In genomic region chr16:31910281-31910847, GRCm38 (mm10) we compare ENCODE assay signal across 30 mouse cellular contexts. TPM values are rescaled to one million over a fixed set of nuclear protein-coding genes. Genes with fewer than 3 reads are reported as not detected.
DNase-seq lines count a peak whose midpoint lies in the region; ATAC-seq lines count a peak whose summit lies in the region.
"Had no signal": no experiment of that assay in that cellular context is flagged by ENCODE, and none has a peak within 500 bp of the region (broad histone marks: within the 10 kb centered on the region; RNA-seq: fewer than 3 reads in every experiment).

No protein-coding gene starts in this region.

- H3K27me3 ChIP-seq in intestine, embryonic 16.5 days (replicated peaks; ENCODE audit: control insufficient read depth, insufficient read depth, low read length) = no peaks in the 10 kb centered on the region
- peaks cover 22% of the 10 kb centered on the region; the same call in 1 of the 2 replicates for H3K27me3 ChIP-seq in hindbrain, embryonic 10.5 days (ENCODE audit: insufficient read depth, poor library complexity, severe bottlenecking)
- H3K27me3 ChIP-seq: CH12.LX had no signal

- no peaks in the 10 kb centered on the region for H3K36me3 ChIP-seq in intestine, embryonic 16.5 days (ENCODE audit: control insufficient read depth, insufficient read depth, low read length)
- no peaks in the 10 kb centered on the region for H3K36me3 ChIP-seq in hindbrain, embryonic 10.5 days
- H3K36me3 ChIP-seq: forebrain, embryonic 10.5 days; G1E; hindbrain, embryonic 13.5 days had no signal

- no peak overlapping the region for H3K4me2 ChIP-seq in intestine, embryonic 16.5 days (ENCODE audit: low read depth, low read length)
- H3K4me2 ChIP-seq: heart, embryonic 11.5 days; hindbrain, embryonic 13.5 days had no signal

- H3K27ac ChIP-seq in intestine, embryonic 16.5 days (ENCODE audit: low read length) = no peak overlapping the region
- H3K27ac ChIP-seq in hindbrain, embryonic 10.5 days = no peak overlapping the region
- H3K27ac ChIP-seq: forebrain, embryonic 10.5 days; gastrocnemius, adult 2 months; hindbrain, embryonic 13.5 days had no signal

- 52% methylated on average over 10 of the region's 10 CpGs for WGBS in intestine, embryonic 16.5 days
- WGBS in hindbrain, embryonic 10.5 days = 80% methylated on average over 10 of the region's 10 CpGs

- no peak overlapping the region for H3K4me3 ChIP-seq in intestine, embryonic 16.5 days (ENCODE audit: low read length)
- no peak overlapping the region for H3K4me3 ChIP-seq in hindbrain, embryonic 10.5 days
- H3K4me3 ChIP-seq: forebrain, embryonic 10.5 days; gastrocnemius, adult 2 months; hindbrain, embryonic 13.5 days had no signal

- no peaks in the 10 kb centered on the region for H3K9me3 ChIP-seq in intestine, embryonic 16.5 days (ENCODE audit: control insufficient read depth, low read length)
- no peaks in the 10 kb centered on the region for H3K9me3 ChIP-seq in hindbrain, embryonic 10.5 days
- H3K9me3 ChIP-seq: forebrain, embryonic 10.5 days; G1E; hindbrain, embryonic 13.5 days had no signal

- DNase-seq in adrenal gland, postnatal 14 days = peak; percentile 17
- DNase-seq in adrenal gland, postnatal 25 days = no peak
- DNase-seq in kidney, postnatal 10 days = peak; percentile 29
- DNase-seq in kidney, adult 11 months = no peak
- peak; percentile 72 for DNase-seq in 416B (ENCODE audit: low read depth)
- no peak for DNase-seq in hindbrain, embryonic 10.5 days (ENCODE audit: low spot score)
- DNase-seq in thymus, postnatal 25 days = no peak
- DNase-seq: adrenal gland, adult 2 months; B cell, adult 2 months; cerebellum, adult 18-20 months; cerebellum, adult 9-10 months; cerebellum, postnatal 14 days; forebrain, postnatal 0 days; gastrocnemius, adult 2 months; gastrocnemius, postnatal 14 days; heart, adult 11 months had no signal

- ATAC-seq in intestine, embryonic 16.5 days = peak; percentile 76
- ATAC-seq: forebrain, embryonic 14.5 days; forebrain, postnatal 0 days; hindbrain, embryonic 16.5 days had no signal

- peaks cover 16% of the 10 kb centered on the region for H3K4me1 ChIP-seq in intestine, embryonic 16.5 days (ENCODE audit: control insufficient read depth, insufficient read depth, low read length)
- H3K4me1 ChIP-seq in hindbrain, embryonic 10.5 days (replicated peaks) = peaks cover 17% of the 10 kb centered on the region

- no peak overlapping the region for H3K9ac ChIP-seq in intestine, embryonic 16.5 days (ENCODE audit: low read depth, low read length)
- H3K9ac ChIP-seq: forebrain, postnatal 0 days; hindbrain, embryonic 13.5 days had no signal

RNA-seq across cellular contexts. Expression of gene Pigz, which starts 23.3 kb away (rescaled TPM):
- 1.1 and 1.3 TPM in 2 replicates for total RNA-seq in adrenal gland, postnatal 14 days (2021)
- not detected in 2 replicates for total RNA-seq in adrenal gland, postnatal 25 days (2021)
- polyA plus RNA-seq in intestine, embryonic 16.5 days (2015; fragmentation: Nextera tagmentation; extraction: Ambion mirVana) = 0.40 and 0.70 TPM in 2 replicates
- polyA plus RNA-seq in hindbrain, embryonic 10.5 days (2016; fragmentation: Nextera tagmentation; extraction: Ambion mirVana) = 1.6 and 2.0 TPM in 2 replicates
- total RNA-seq: hematopoietic stem cell, adult 5-6 weeks had no signal
- polyA plus RNA-seq: G1E; heart, embryonic 11.5 days had no signal

RNA-seq across cellular contexts. Expression of gene Meltf, which starts 31.8 kb away (rescaled TPM):
- total RNA-seq in adrenal gland, postnatal 14 days (2021) = 0.08 TPM in 1 of 2 replicates, not detected in the other
- total RNA-seq in adrenal gland, postnatal 25 days (2021) = not detected in 2 replicates
- 106 and 225 TPM in 2 replicates for polyA plus RNA-seq in intestine, embryonic 16.5 days (2015; fragmentation: Nextera tagmentation; extraction: Ambion mirVana)
- 0.07 and 0.20 TPM in 2 replicates for polyA plus RNA-seq in hindbrain, embryonic 10.5 days (2016; fragmentation: Nextera tagmentation; extraction: Ambion mirVana)
- total RNA-seq: adrenal gland, adult 2 months; adrenal gland, postnatal 36 days; gastrocnemius, adult 2 months; heart, adult 8-10 months; hematopoietic stem cell, adult 5-6 weeks had no signal
- polyA plus RNA-seq: embryonic facial prominence, embryonic 11.5 days; forebrain, embryonic 10.5 days; G1E; heart, embryonic 11.5 days; heart, embryonic 14.5 days; heart, postnatal 0 days had no signal

RNA-seq across cellular contexts. Expression of gene 0610012G03Rik, which starts 37.9 kb away (rescaled TPM):
- total RNA-seq in adrenal gland, postnatal 14 days (2021) = 54.2 and 55.0 TPM in 2 replicates
- total RNA-seq in adrenal gland, postnatal 25 days (2021) = 38.6 and 41.3 TPM in 2 replicates
- polyA plus RNA-seq in intestine, embryonic 16.5 days (2015; fragmentation: Nextera tagmentation; extraction: Ambion mirVana) = 140 and 155 TPM in 2 replicates
- 91.4 and 104 TPM in 2 replicates for polyA plus RNA-seq in hindbrain, embryonic 10.5 days (2016; fragmentation: Nextera tagmentation; extraction: Ambion mirVana)

RNA-seq across cellular contexts. Expression of gene Ncbp2, which starts 37.9 kb away (rescaled TPM):
- total RNA-seq in adrenal gland, postnatal 14 days (2021) = 48.6 and 51.0 TPM in 2 replicates
- total RNA-seq in adrenal gland, postnatal 25 days (2021) = 58.4 and 69.3 TPM in 2 replicates
- polyA plus RNA-seq in intestine, embryonic 16.5 days (2015; fragmentation: Nextera tagmentation; extraction: Ambion mirVana) = 63.8 and 72.2 TPM in 2 replicates
- polyA plus RNA-seq in hindbrain, embryonic 10.5 days (2016; fragmentation: Nextera tagmentation; extraction: Ambion mirVana) = 122 and 135 TPM in 2 replicates

Comparison
In these comparisons a context has a peak if more than half of its experiments do, and no peak if none do; other contexts are left out.
1. DNase-seq: peak in adrenal gland, postnatal 14 days (single experiment), kidney, postnatal 10 days (single experiment) and 416B (single experiment); none in adrenal gland, postnatal 25 days (single experiment), kidney, adult 11 months (single experiment), hindbrain, embryonic 10.5 days (single experiment) and thymus, postnatal 25 days (single experiment).